Mouse (Mus musculus): ENCODE measurements around the gene Uap1. TPM values are rescaled to one million over a fixed set of nuclear protein-coding genes. Genes with fewer than 3 reads are reported as not detected.

The Uap1 gene
- polyA plus RNA-seq, 1 experiment from 2014 or later = 77.8 TPM

DNA sequence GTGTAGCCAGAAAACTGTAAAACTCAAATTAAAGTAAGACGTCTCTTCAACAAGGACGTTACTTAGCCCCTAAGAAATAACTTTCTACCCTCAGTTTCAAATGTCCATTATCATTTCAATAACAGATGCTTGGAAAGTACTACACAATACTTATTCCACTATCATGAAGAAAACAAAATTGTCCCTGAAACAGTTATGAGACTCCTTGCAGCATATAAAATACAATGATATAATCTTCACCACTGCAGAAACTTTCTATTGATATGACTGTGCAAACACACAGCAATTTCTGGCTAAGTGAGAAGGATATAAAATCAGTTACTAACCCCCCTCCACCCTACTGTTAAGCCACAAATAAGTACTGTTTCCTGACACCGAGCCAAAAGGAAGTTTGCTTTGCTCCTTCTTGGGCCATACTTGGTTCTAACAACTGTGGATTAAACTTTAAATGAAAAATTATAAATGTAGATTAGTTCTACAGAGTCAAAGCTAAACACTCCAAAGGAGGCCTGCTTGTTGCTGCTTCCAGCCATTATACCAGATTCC is 11.3 kb downstream of the Uap1 start:
- no peak for ATAC-seq (ENCODE audit: low FRiP score, low read depth)
- H3K9me3 ChIP-seq = no peaks in the 10 kb centered on the region
- no peak overlapping the region for H3K27ac ChIP-seq
- no peak overlapping the region for H3K4me3 ChIP-seq
- no peaks in the 10 kb centered on the region for H3K27me3 ChIP-seq
- 81% methylated on average over 3 of the region's 3 CpGs for WGBS
- H3K4me2 ChIP-seq (replicated peaks) = no peak overlapping the region
- peaks cover 59% of the 10 kb centered on the region for H3K36me3 ChIP-seq
- no peak overlapping the region for H3K9ac ChIP-seq
- no peaks in the 10 kb centered on the region for H3K4me1 ChIP-seq

DNA sequence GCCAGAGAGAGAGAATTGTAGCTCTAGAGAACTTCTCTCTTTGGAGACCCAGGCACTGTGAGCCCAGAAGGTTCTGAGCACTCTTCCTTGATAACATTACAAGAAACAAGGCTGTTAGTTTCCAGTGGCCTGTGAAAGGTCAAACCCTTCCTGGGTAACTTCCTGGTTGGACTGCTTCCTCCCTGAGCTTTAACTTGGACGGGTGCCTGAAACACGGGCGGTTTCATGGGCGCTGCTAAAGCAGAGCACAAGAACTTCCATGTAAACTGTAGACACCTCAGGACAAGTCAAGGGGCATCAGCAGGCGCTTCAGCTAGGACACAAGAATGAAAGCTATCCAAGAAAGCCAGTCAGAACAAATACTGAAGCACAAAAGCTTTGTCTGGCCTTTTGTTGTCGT is 12.9 kb downstream of the Uap1 start:
- Histone ChIP-seq H3K4me3 (no peak overlapping the region), H3K27me3 (no peaks in the 10 kb centered on the region), H3K4me2 (replicated peaks) (no peak overlapping the region), H3K4me1 (no peaks in the 10 kb centered on the region), H3K9me3 (no peaks in the 10 kb centered on the region), H3K9ac (no peak overlapping the region), H3K27ac (no peak overlapping the region), H3K36me3 (peaks cover 71% of the 10 kb centered on the region)
- ATAC-seq (ENCODE audit: low FRiP score, low read depth) = no peak
- 90% methylated on average over 6 of the region's 6 CpGs for WGBS

DNA sequence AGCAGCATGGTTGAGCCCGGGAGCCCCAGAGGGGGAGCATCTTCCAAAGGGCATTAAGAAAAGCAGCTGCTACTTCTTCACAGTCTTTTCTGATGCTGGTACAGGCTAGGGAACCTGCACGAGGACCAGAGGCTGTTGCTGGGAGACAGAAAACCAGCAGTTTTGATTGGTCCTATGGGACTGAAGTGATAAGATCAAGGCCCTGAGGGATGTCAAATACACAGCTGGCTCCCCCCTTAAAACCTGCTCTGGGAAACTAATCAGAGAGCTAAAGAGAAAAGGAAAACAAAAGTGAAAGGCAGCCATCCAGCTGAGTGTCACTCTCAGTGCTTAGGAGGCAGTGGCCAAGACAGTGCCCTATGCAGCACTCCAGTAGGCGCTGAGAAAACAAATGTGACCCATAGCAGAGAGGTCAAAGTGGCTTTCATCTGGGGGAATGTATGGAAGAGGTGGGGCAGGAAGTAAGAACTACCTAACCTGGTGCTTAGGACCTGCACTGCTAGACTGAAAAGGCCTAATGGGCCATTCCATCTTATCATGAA is 14.3 kb downstream of the Uap1 start:
- H3K36me3 ChIP-seq = peaks cover 68% of the 10 kb centered on the region
- ATAC-seq (ENCODE audit: low FRiP score, low read depth) = no peak
- no peak overlapping the region for H3K27ac ChIP-seq
- no peaks in the 10 kb centered on the region for H3K9me3 ChIP-seq
- 70% methylated on average over 3 of the region's 3 CpGs for WGBS
- no peak overlapping the region for H3K4me2 ChIP-seq (replicated peaks)
- H3K9ac ChIP-seq = no peak overlapping the region
- H3K27me3 ChIP-seq = no peaks in the 10 kb centered on the region
- no peaks in the 10 kb centered on the region for H3K4me1 ChIP-seq
- H3K4me3 ChIP-seq = no peak overlapping the region

DNA sequence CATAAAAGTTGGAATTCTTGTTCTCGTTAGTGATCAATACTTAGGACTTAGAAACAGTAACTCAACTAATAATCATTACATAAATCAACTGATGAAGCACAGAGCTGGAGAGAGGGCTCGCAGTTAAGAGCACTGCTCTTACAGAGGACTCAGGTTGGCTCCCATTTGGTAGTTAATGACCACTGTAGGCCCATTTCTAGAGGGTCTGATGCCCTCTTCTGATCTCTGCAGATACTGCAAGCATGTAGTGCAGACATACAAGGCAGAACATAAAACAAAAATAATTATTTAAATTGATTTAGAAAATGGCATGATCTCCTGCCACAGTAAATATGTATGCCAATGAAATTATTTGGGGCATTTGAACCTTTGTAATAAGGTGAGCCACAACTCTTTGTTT is 15.1 kb downstream of the Uap1 start:
- no peaks in the 10 kb centered on the region for H3K27me3 ChIP-seq
- no peak overlapping the region for H3K4me2 ChIP-seq (replicated peaks)
- WGBS = 77% methylated on average over 2 of the region's 2 CpGs
- H3K9me3 ChIP-seq = no peaks in the 10 kb centered on the region
- no peak for ATAC-seq (ENCODE audit: low FRiP score, low read depth)
- H3K4me3 ChIP-seq = no peak overlapping the region
- H3K9ac ChIP-seq = no peak overlapping the region
- peaks cover 67% of the 10 kb centered on the region for H3K36me3 ChIP-seq
- H3K27ac ChIP-seq = no peak overlapping the region
- H3K4me1 ChIP-seq = no peaks in the 10 kb centered on the region

DNA sequence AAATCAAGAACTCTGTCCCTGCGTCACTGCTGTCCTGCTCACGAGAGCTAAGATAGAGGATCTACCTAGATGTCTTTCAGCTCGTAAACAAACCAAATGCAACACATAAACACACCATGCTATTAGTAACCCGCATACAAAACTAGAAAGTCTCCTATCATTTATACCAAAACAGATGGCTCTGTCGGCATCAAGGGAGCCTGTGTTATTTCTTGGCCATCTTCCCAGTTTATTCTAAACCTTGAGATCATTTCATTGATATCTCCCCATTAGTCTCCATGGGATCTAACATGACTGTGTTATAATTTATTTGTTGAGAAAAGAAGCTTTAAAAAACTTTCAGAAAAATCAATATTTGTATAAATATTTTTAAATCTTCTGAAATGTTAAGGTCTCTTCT is 19.0 kb downstream of the Uap1 start:
- Histone ChIP-seq H3K4me1 (no peaks in the 10 kb centered on the region), H3K9ac (no peak overlapping the region), H3K4me2 (replicated peaks) (no peak overlapping the region), H3K27me3 (no peaks in the 10 kb centered on the region), H3K27ac (no peak overlapping the region), H3K36me3 (peaks cover 56% of the 10 kb centered on the region), H3K9me3 (no peaks in the 10 kb centered on the region), H3K4me3 (no peak overlapping the region)
- 86% methylated on average over 5 of the region's 5 CpGs for WGBS
- no peak for ATAC-seq (ENCODE audit: low FRiP score, low read depth)

DNA sequence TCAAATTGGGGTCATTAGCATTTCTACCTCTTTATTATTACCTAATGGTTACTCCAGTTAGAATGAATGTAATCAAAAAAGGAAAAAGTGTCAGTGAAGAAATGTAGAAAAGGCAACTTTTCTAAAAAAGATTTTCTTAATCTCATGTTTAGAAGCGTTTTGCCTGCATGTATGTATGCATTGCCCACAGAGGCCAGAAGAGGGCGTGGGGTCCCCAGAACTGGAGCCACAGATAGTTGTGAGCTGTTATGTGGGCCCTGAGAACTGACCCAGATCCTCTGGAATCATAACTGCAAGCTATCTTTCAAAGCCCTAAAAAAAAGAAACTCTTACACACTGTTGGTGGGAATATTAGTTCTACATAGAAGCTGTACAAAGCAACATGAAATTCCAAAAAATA is 19.5 kb downstream of the Uap1 start:
- Histone ChIP-seq H3K27me3 (no peaks in the 10 kb centered on the region), H3K4me3 (no peak overlapping the region), H3K27ac (no peak overlapping the region), H3K9me3 (no peaks in the 10 kb centered on the region), H3K4me1 (no peaks in the 10 kb centered on the region), H3K9ac (no peak overlapping the region), H3K4me2 (replicated peaks) (no peak overlapping the region), H3K36me3 (peaks cover 55% of the 10 kb centered on the region)
- 79% methylated on average over 2 of the region's 2 CpGs for WGBS
- no peak for ATAC-seq (ENCODE audit: low FRiP score, low read depth)

DNA sequence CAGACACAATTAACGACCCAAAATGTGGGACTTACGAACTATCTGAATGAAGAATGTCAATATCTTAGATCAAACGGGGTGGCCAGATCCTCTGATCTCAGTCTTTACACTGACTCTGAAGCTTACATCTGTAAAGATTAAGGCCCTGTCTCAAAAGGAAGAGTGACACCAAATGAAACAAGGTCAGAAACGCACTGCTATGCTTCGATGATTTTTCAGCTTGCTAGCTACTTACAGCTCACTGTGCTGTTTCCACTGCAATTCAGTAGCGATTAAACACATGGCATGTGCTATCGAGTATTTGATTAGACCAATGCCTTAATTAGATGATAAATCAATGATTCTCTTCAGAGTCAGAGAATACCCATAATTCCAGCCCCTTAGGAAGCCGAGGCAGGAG is 20.8 kb downstream of the Uap1 start:
- H3K4me1 ChIP-seq = no peaks in the 10 kb centered on the region
- H3K27me3 ChIP-seq = no peaks in the 10 kb centered on the region
- no peak for ATAC-seq (ENCODE audit: low FRiP score, low read depth)
- WGBS = 83% methylated on average over 8 of the region's 8 CpGs
- no peaks in the 10 kb centered on the region for H3K9me3 ChIP-seq
- no peak overlapping the region for H3K27ac ChIP-seq
- H3K36me3 ChIP-seq = peaks cover 58% of the 10 kb centered on the region
- no peak overlapping the region for H3K4me3 ChIP-seq
- no peak overlapping the region for H3K4me2 ChIP-seq (replicated peaks)
- H3K9ac ChIP-seq = no peak overlapping the region

DNA sequence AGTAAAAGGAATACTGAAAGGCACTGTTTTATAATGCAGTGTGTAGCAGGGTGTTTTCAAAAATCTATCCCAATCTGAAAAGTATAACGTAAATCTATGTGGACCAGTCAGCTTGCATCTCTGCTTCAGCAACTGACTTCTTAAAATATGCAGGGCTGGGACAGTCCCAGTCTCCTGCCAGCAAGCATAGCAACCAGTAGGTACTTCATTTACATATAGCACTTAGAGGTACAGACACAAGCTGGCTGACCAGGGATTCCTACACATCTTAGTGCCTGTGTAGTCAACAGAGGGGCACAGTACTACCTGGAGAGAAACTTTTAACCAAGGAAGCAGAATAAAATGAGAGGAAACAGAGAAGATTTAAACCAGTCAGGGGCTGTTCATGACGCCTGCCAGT is 22.2 kb downstream of the Uap1 start:
- Histone ChIP-seq H3K27ac (no peak overlapping the region), H3K9me3 (no peaks in the 10 kb centered on the region), H3K9ac (no peak overlapping the region), H3K36me3 (peaks cover 58% of the 10 kb centered on the region), H3K27me3 (no peaks in the 10 kb centered on the region), H3K4me2 (replicated peaks) (no peak overlapping the region), H3K4me1 (0 out of 2 replicates have a peak, but pooled peaks cover 2% of the 10 kb centered on the region), H3K4me3 (no peak overlapping the region)
- ATAC-seq (ENCODE audit: low FRiP score, low read depth) = no peak
- WGBS = 85% methylated on average over 2 of the region's 2 CpGs

DNA sequence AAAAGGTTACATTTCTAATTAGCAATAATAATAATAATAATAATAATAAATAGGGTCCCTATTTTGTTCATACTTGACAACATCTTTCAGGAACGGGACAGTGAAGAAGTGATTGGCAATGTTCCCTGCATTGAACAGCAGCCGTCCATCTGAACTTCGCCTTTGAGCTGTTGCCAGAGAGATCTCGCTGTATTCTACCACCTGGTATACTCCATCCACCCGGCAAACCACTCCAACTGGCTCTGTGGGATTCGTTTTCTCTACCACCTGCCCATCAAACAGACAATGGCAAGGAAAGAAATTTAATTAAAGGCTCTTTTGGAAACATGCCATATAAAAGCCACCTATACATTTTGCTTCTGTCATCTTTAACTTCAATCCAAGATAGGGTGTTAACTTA is 23.9 kb downstream of the Uap1 start:
- H3K9ac ChIP-seq = no peak overlapping the region
- no peaks in the 10 kb centered on the region for H3K9me3 ChIP-seq
- H3K4me2 ChIP-seq (replicated peaks) = no peak overlapping the region
- H3K27ac ChIP-seq = no peak overlapping the region
- no peak overlapping the region for H3K4me3 ChIP-seq
- H3K4me1 ChIP-seq = 0 out of 2 replicates have a peak, but pooled peaks cover 2% of the 10 kb centered on the region
- WGBS = 88% methylated on average over 6 of the region's 6 CpGs
- no peaks in the 10 kb centered on the region for H3K27me3 ChIP-seq
- H3K36me3 ChIP-seq = peaks cover 58% of the 10 kb centered on the region
- ATAC-seq (ENCODE audit: low FRiP score, low read depth) = no peak

DNA sequence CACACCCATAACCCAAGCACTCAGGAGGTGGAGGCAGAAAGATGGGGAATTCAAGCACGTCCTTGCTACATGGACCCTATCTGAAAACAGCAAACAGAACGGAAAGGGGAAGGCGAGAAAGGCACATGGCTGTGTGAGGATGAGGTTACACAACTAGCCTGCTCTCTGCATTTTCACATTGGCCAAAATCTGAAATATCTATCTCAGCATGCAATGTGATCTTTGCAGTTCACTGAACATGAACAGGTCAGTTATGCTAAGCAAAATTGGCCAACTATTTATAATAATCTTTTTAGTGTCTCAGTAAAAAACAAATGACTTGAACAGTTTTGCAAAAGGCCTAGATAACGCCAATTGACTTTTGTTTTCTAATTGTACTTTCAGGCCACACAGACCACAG is 25.0 kb downstream of the Uap1 start:
- WGBS = 86% methylated on average over 4 of the region's 4 CpGs
- no peak overlapping the region for H3K4me2 ChIP-seq (replicated peaks)
- H3K9me3 ChIP-seq = no peaks in the 10 kb centered on the region
- no peaks in the 10 kb centered on the region for H3K27me3 ChIP-seq
- no peak for ATAC-seq (ENCODE audit: low FRiP score, low read depth)
- H3K4me1 ChIP-seq = 0 out of 2 replicates have a peak, but pooled peaks cover 2% of the 10 kb centered on the region
- no peak overlapping the region for H3K27ac ChIP-seq
- no peak overlapping the region for H3K9ac ChIP-seq
- H3K4me3 ChIP-seq = no peak overlapping the region
- H3K36me3 ChIP-seq = peaks cover 59% of the 10 kb centered on the region

DNA sequence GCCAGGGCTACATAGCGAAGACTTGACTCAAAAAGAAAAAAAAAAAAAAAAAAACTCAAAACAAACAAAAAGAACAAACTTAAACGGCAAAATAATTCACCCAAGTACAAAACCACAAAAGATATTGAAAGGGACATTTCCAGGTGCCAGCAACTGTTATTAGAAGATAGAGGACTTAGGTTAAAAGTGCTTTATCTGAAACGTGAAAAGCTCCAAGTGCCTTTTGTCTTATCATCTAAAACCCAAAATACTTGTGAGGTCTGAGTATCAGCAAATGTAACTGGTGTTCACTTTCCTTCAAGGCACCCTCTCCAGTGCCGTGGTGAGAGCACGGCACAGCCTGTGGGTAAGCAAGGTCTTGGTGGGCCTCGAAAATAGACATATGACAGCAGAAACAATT is 26.2 kb downstream of the Uap1 start:
- Histone ChIP-seq H3K27me3 (no peaks in the 10 kb centered on the region), H3K4me1 (0 out of 2 replicates have a peak, but pooled peaks cover 2% of the 10 kb centered on the region), H3K36me3 (peaks cover 61% of the 10 kb centered on the region), H3K4me3 (no peak overlapping the region), H3K9ac (no peak overlapping the region), H3K27ac (no peak overlapping the region), H3K9me3 (no peaks in the 10 kb centered on the region), H3K4me2 (replicated peaks) (no peak overlapping the region)
- WGBS = 89% methylated on average over 6 of the region's 6 CpGs
- no peak for ATAC-seq (ENCODE audit: low FRiP score, low read depth)

DNA sequence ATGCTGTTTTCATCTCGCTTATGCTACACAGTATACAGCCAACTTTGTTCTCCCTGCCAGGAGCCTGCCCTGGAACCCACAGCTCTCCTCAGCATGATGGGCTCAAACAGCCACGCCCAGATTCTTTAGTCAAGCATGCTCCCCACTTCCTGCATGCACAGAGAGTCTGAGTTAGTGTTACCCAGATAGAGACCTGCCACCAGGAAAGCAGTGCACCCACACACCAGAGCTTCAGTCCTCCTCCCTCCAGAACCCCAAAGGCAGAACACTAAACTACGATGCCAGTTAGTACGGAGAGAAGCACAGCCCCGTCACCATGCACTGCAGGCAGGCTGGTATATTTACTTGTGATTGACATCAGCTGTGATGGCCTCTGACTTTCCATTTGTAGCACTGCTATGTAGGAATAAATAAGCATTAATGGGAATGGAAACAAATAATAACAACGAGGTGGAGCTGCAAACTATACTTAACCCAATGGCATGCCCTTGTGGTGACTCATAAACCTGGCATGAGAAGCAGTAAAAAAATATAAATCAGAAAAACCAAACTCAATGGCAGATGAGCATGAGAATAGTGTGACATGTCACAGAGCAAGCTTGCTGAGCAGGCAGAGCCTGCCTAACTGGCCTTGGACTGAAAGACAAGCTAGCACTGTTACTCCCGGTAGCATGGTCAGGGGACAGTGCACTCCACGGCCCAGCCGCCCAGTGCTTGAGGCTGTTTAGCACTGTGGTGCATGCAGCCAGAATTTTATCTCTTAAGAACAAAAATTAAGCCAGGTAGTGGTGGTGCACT is 26.9 kb downstream of the Uap1 start:
- Histone ChIP-seq H3K4me3 (no peak overlapping the region), H3K36me3 (peaks cover 66% of the 10 kb centered on the region), H3K27ac (no peak overlapping the region), H3K4me2 (replicated peaks) (no peak overlapping the region), H3K27me3 (no peaks in the 10 kb centered on the region), H3K9me3 (no peaks in the 10 kb centered on the region), H3K4me1 (0 out of 2 replicates have a peak, but pooled peaks cover 2% of the 10 kb centered on the region), H3K9ac (no peak overlapping the region)
- WGBS = 85% methylated on average over 9 of the region's 9 CpGs
- no peak for ATAC-seq (ENCODE audit: low FRiP score, low read depth)

All from limb, embryonic 13.5 days (tissue).